In genomic region chr4:143330566-143330965, GRCm38 (mm10) we compare ENCODE assay signal across 11 mouse cellular contexts. TPM values are rescaled to one million over a fixed set of nuclear protein-coding genes. Genes with fewer than 3 reads are reported as not detected.
DNase-seq lines count a peak whose midpoint lies in the region; ATAC-seq and TF ChIP-seq lines count a peak whose summit lies in the region.
"Had no signal": no experiment of that assay in that cellular context is flagged by ENCODE, and none has a peak within 500 bp of the region (broad histone marks: within the 10 kb centered on the region; RNA-seq: fewer than 3 reads in every experiment).

No protein-coding gene starts in this region.

- no peaks in the 10 kb centered on the region for H3K27me3 ChIP-seq in intestine, embryonic 15.5 days (replicated peaks)
- no peaks in the 10 kb centered on the region for H3K27me3 ChIP-seq in intestine, postnatal 0 days (replicated peaks; ENCODE audit: control insufficient read depth, insufficient read depth, low read length)
- H3K27me3 ChIP-seq in limb, embryonic 15.5 days = no peaks in the 10 kb centered on the region
- H3K27me3 ChIP-seq in forebrain, embryonic 13.5 days = no peaks in the 10 kb centered on the region

- no peak overlapping the region for H3K9ac ChIP-seq in intestine, embryonic 15.5 days
- no peak overlapping the region for H3K9ac ChIP-seq in intestine, postnatal 0 days (ENCODE audit: low read depth, low read length)
- no peak overlapping the region for H3K9ac ChIP-seq in limb, embryonic 15.5 days
- no peak overlapping the region for H3K9ac ChIP-seq in forebrain, embryonic 13.5 days
- H3K9ac ChIP-seq: liver, embryonic 14.5 days had no signal

- peak; percentile 47; the same call in 1 of the 2 replicates for ATAC-seq in intestine, embryonic 15.5 days
- no peak for ATAC-seq in intestine, postnatal 0 days
- ATAC-seq in limb, embryonic 15.5 days (ENCODE audit: insufficient number of reproducible peaks, low FRiP score, low TSS enrichment, low read depth) = peak; percentile 75
- ATAC-seq in monocyte, adult 5-6 weeks (replicated peaks; ENCODE audit: insufficient number of reproducible peaks, low FRiP score, low TSS enrichment, poor library complexity, severe bottlenecking) = no peak
- ATAC-seq in forebrain, embryonic 13.5 days = no peak

- WGBS in intestine, embryonic 15.5 days = 23% methylated on average over 9 of the region's 9 CpGs
- 35% methylated on average over 9 of the region's 9 CpGs for WGBS in intestine, postnatal 0 days
- 11% methylated on average over 9 of the region's 9 CpGs for WGBS in limb, embryonic 15.5 days
- WGBS in forebrain, embryonic 13.5 days = 37% methylated on average over 9 of the region's 9 CpGs

- H3K4me3 ChIP-seq in intestine, embryonic 15.5 days (replicated peaks) = no peak overlapping the region
- no peak overlapping the region for H3K4me3 ChIP-seq in intestine, postnatal 0 days (ENCODE audit: low read depth, low read length)
- H3K4me3 ChIP-seq in embryonic fibroblast, embryonic 13.5 days (ENCODE audit: insufficient read depth, low read length) = no peak overlapping the region
- no peak overlapping the region for H3K4me3 ChIP-seq in limb, embryonic 15.5 days
- H3K4me3 ChIP-seq in forebrain, embryonic 13.5 days = no peak overlapping the region

- DNase-seq in R1 (ENCODE audit: low read depth, low spot score) = peak; percentile 54
- DNase-seq in layer of hippocampus, adult 9-11 months = no peak
- DNase-seq: kidney, postnatal 14 days had no signal

- TF ChIP-seq CTCF in intestine, postnatal 0 days (IDR thresholded peaks at IDR 0.05; ENCODE audit: low read depth) = no peak
- TF ChIP-seq CTCF in embryonic fibroblast, embryonic 13.5 days (IDR thresholded peaks at IDR 0.05; ENCODE audit: borderline replicate concordance, insufficient read depth, low read length) = no peak

- no peaks in the 10 kb centered on the region for H3K9me3 ChIP-seq in intestine, embryonic 15.5 days
- no peaks in the 10 kb centered on the region for H3K9me3 ChIP-seq in intestine, postnatal 0 days (ENCODE audit: control insufficient read depth)
- H3K9me3 ChIP-seq in limb, embryonic 15.5 days = no peaks in the 10 kb centered on the region
- H3K9me3 ChIP-seq in forebrain, embryonic 13.5 days (replicated peaks) = no peaks in the 10 kb centered on the region

- H3K4me2 ChIP-seq in intestine, embryonic 15.5 days (replicated peaks) = no peak overlapping the region
- no peak overlapping the region for H3K4me2 ChIP-seq in intestine, postnatal 0 days (replicated peaks; ENCODE audit: low read depth)
- peak overlapping the region; percentile 5; the same call in 1 of the 2 replicates for H3K4me2 ChIP-seq in limb, embryonic 15.5 days
- no peak overlapping the region for H3K4me2 ChIP-seq in forebrain, embryonic 13.5 days

- H3K36me3 ChIP-seq in intestine, embryonic 15.5 days = no peaks in the 10 kb centered on the region
- no peaks in the 10 kb centered on the region for H3K36me3 ChIP-seq in intestine, postnatal 0 days (ENCODE audit: control insufficient read depth, insufficient read depth)
- no peaks in the 10 kb centered on the region for H3K36me3 ChIP-seq in limb, embryonic 15.5 days
- no peaks in the 10 kb centered on the region for H3K36me3 ChIP-seq in forebrain, embryonic 13.5 days (ENCODE audit: poor library complexity, severe bottlenecking)

- H3K27ac ChIP-seq in intestine, embryonic 15.5 days = no peak overlapping the region
- H3K27ac ChIP-seq in intestine, postnatal 0 days (ENCODE audit: low read depth, low read length) = no peak overlapping the region
- H3K27ac ChIP-seq in embryonic fibroblast, embryonic 13.5 days (ENCODE audit: insufficient read depth, low read length) = peak overlapping the region; percentile 20; the same call in 1 of the 2 replicates
- no peak overlapping the region for H3K27ac ChIP-seq in limb, embryonic 15.5 days
- no peak overlapping the region for H3K27ac ChIP-seq in forebrain, embryonic 13.5 days
- H3K27ac ChIP-seq: liver, embryonic 14.5 days had no signal

- TF ChIP-seq POLR2A in embryonic fibroblast, embryonic 13.5 days (IDR thresholded peaks at IDR 0.05; ENCODE audit: low read depth, low read length) = no peak

- peaks cover 5% of the 10 kb centered on the region; the same call in 1 of the 2 replicates for H3K4me1 ChIP-seq in intestine, embryonic 15.5 days (replicated peaks)
- no peaks in the 10 kb centered on the region for H3K4me1 ChIP-seq in intestine, postnatal 0 days (replicated peaks; ENCODE audit: control insufficient read depth, insufficient read depth, low read length)
- H3K4me1 ChIP-seq in embryonic fibroblast, embryonic 13.5 days (ENCODE audit: control insufficient read depth, insufficient read depth, low read length) = peaks cover 3% of the 10 kb centered on the region
- peaks cover 6% of the 10 kb centered on the region; the same call in 1 of the 2 replicates for H3K4me1 ChIP-seq in limb, embryonic 15.5 days
- H3K4me1 ChIP-seq in forebrain, embryonic 13.5 days = no peaks in the 10 kb centered on the region

RNA-seq across cellular contexts. Expression of gene Lrrc38, which starts 19.0 kb away (rescaled TPM):
- 0.06 TPM in 1 of 2 replicates, not detected in the other for polyA plus RNA-seq in intestine, embryonic 15.5 days (2015; fragmentation: Nextera tagmentation; extraction: Ambion mirVana)
- not detected in 2 replicates for polyA plus RNA-seq in intestine, postnatal 0 days (2015; fragmentation: Nextera tagmentation; extraction: Ambion mirVana)
- not detected in 2 replicates for polyA plus RNA-seq in embryonic fibroblast, embryonic 13.5 days (2011; ENCODE audit: insufficient read length, low read depth, missing spikeins)
- polyA plus RNA-seq in limb, embryonic 15.5 days (2015; fragmentation: Nextera tagmentation; extraction: Ambion mirVana) = 0.99 and 1.9 TPM in 2 replicates
- total RNA-seq in monocyte, adult 5-6 weeks (2017) = not detected in 3 replicates
- polyA plus RNA-seq in forebrain, embryonic 13.5 days (2015; fragmentation: Nextera tagmentation; extraction: Ambion mirVana) = not detected in 2 replicates
- polyA plus RNA-seq: forebrain, embryonic 11.5 days; liver, embryonic 14.5 days had no signal

RNA-seq across cellular contexts. Expression of gene Pdpn, which starts 31.2 kb away (rescaled TPM):
- 24.8 and 27.5 TPM in 2 replicates for polyA plus RNA-seq in intestine, embryonic 15.5 days (2015; fragmentation: Nextera tagmentation; extraction: Ambion mirVana)
- polyA plus RNA-seq in intestine, postnatal 0 days (2015; fragmentation: Nextera tagmentation; extraction: Ambion mirVana) = 18.1 and 18.5 TPM in 2 replicates
- 163 and 184 TPM in 2 replicates for polyA plus RNA-seq in embryonic fibroblast, embryonic 13.5 days (2011; ENCODE audit: insufficient read length, low read depth, missing spikeins)
- 64.0 and 70.4 TPM in 2 replicates for polyA plus RNA-seq in limb, embryonic 15.5 days (2015; fragmentation: Nextera tagmentation; extraction: Ambion mirVana)
- total RNA-seq in monocyte, adult 5-6 weeks (2017) = not detected in 3 replicates
- 59.6 and 62.2 TPM in 2 replicates for polyA plus RNA-seq in forebrain, embryonic 13.5 days (2015; fragmentation: Nextera tagmentation; extraction: Ambion mirVana)

Comparison
In these comparisons a context has a peak if more than half of its experiments do, and no peak if none do; other contexts are left out.
1. ATAC-seq: peak in intestine, embryonic 15.5 days (single experiment) and limb, embryonic 15.5 days (single experiment); none in intestine, postnatal 0 days (single experiment), monocyte, adult 5-6 weeks (single experiment) and forebrain, embryonic 13.5 days (single experiment).